Mouse (Mus musculus): ENCODE results near the gene Galnt18. TPM values are rescaled to one million over a fixed set of nuclear protein-coding genes. Genes with fewer than 3 reads are reported as not detected.

Gene Galnt18
- polyA plus RNA-seq, 1 experiment from 2014 or later = 2.1 TPM

DNA sequence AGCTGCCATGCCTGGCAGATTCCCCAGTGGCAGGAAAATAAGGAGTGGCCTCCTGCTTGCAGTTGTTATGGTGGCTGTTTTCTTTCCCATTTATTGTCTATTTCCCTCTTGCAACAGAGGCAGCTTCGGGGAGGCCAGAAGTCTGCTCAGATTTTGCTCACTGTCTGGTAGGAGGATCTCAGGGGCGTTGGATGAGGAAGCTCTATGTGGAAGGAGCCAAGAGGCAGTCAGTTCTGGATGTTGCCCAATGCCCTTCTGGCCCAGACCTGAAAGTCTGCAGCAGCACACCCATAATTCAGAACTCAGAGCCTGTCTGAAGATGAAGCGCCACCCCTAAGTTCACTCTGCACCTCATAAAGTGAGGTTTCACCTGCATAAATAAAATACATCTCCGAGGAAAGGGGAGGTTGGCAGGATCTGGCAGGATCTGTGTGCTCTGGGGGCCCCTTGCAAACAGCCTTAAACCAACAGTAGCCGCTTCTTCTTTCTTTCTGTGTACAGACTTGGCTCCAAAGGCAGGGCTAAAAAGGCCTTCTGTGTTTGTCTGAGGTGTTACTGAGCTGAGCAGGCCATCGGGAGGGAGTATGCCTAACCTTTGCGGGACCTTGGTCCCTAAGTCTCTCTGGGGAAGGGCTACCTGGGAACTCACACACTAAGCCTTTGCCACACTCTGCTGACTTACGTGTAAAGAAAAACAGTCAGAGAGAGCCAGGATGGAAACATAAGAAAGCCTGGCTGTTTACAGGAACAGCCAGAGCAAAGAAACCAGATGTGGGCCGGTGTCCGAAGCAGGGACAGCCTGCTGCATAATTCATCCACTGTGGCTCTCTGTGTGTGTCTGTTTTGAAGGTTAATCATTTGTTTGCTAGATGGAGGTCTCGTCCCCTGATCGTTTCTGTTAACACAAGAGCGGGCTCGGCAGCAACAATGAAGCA, 116.4 kb downstream of the Galnt18 start:
- WGBS (ENCODE audit: insufficient replicate concordance) = 62% methylated on average over 14 of the region's 14 CpGs
- no peak overlapping the region for H3K27ac ChIP-seq
- no peak overlapping the region for H3K9ac ChIP-seq
- H3K36me3 ChIP-seq = no peaks in the 10 kb centered on the region
- H3K4me3 ChIP-seq = no peak overlapping the region
- no peaks in the 10 kb centered on the region for H3K27me3 ChIP-seq (replicated peaks)
- no peak for ATAC-seq
- no peak overlapping the region for H3K4me2 ChIP-seq
- no peaks in the 10 kb centered on the region for H3K9me3 ChIP-seq (replicated peaks)
- H3K4me1 ChIP-seq = no peaks in the 10 kb centered on the region

DNA sequence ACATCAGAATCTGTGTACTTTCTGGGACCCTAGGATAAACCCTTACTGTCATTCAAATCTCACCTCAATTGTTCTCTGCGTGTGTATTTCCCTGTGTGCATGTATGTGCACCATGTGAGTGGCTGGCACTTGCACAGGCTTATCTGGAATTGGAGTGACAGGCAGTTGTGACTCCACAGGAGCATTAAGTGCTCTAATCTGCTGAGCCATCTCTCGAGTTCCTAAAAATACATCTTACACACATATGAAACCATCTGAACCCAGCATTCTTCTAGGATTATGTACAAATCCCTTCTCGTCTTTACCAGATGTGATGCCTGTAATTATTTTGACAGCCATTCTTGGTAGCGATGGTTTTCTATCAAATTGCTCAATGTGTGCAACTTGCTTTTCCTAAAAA, 121.2 kb downstream of the Galnt18 start:
- no peaks in the 10 kb centered on the region for H3K36me3 ChIP-seq
- H3K9me3 ChIP-seq (replicated peaks) = no peaks in the 10 kb centered on the region
- no peaks in the 10 kb centered on the region for H3K27me3 ChIP-seq (replicated peaks)
- H3K27ac ChIP-seq = no peak overlapping the region
- no peaks in the 10 kb centered on the region for H3K4me1 ChIP-seq
- H3K9ac ChIP-seq = no peak overlapping the region
- no peak overlapping the region for H3K4me3 ChIP-seq
- 58% methylated on average over 4 of the region's 4 CpGs for WGBS (ENCODE audit: insufficient replicate concordance)
- ATAC-seq = no peak
- no peak overlapping the region for H3K4me2 ChIP-seq

DNA sequence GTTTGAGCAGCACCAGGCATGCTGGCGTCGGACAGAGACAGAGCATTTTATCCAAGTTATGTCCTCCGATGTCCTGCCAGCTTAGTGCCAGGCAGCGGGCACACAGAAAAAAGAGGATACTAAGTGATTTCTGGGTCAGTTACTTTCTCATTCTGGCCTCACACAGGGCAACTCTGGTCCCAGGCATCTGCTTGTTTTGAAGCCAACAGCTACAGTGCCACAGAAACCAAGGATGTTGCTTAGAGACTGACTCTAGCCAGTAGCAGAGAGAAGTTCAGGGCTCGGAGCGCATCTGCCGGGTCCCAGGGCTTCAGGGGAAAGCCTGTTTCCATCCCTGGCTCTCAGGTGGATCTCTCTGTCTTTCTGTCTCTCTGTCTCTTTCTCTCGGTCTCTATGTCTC, 124.8 kb downstream of the Galnt18 start:
- Histone ChIP-seq H3K9me3 (replicated peaks) (no peaks in the 10 kb centered on the region), H3K27ac (no peak overlapping the region), H3K4me1 (no peaks in the 10 kb centered on the region), H3K36me3 (no peaks in the 10 kb centered on the region), H3K9ac (no peak overlapping the region), H3K4me3 (no peak overlapping the region), H3K27me3 (replicated peaks) (no peaks in the 10 kb centered on the region), H3K4me2 (no peak overlapping the region)
- 88% methylated on average over 8 of the region's 8 CpGs for WGBS (ENCODE audit: insufficient replicate concordance)
- ATAC-seq = no peak

DNA sequence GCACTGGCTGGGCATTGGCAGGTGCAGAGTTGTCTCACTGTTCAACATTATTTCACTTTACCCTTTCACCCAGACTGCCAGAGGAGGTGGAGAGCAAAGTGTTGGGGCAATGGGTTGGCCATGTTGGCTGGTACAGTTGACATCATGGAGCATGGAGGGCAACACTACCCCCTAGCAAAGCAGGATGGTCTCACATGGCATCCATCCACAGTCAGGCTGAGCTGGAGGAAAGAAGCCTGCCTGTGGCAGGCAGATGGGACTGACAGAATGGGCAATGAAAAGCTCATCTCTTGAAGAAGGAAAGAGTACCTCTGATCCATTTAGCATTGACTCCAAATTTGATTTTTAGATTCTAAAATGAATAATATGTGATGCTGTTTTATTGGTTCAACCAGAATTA, 125.3 kb downstream of the Galnt18 start:
- no peaks in the 10 kb centered on the region for H3K9me3 ChIP-seq (replicated peaks)
- H3K4me1 ChIP-seq = no peaks in the 10 kb centered on the region
- H3K36me3 ChIP-seq = no peaks in the 10 kb centered on the region
- H3K27ac ChIP-seq = no peak overlapping the region
- no peaks in the 10 kb centered on the region for H3K27me3 ChIP-seq (replicated peaks)
- H3K9ac ChIP-seq = no peak overlapping the region
- ATAC-seq = no peak
- H3K4me2 ChIP-seq = no peak overlapping the region
- H3K4me3 ChIP-seq = no peak overlapping the region

DNA sequence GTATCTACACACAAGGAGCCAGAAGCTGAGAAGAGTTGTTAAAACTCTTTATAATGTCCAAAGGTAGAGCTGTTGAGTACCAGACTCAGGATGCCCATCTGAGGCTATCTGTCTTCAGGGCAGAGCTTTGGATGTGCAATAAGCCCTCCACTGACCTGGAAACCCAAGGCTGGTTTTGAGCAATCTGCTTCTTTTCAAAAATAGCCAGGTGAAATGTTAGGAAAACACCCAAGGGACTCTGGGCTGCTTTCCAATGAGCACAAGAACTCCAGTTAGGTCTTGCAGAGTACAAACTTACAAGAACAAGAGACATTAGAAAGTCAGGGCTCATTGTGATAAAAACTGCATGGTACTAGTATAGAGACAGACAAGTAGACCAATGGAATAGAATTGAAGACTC, 135.4 kb downstream of the Galnt18 start:
- no peaks in the 10 kb centered on the region for H3K4me1 ChIP-seq
- H3K4me3 ChIP-seq = no peak overlapping the region
- H3K4me2 ChIP-seq = no peak overlapping the region
- H3K9me3 ChIP-seq (replicated peaks) = no peaks in the 10 kb centered on the region
- no peak overlapping the region for H3K27ac ChIP-seq
- ATAC-seq = no peak
- no peak overlapping the region for H3K9ac ChIP-seq
- no peaks in the 10 kb centered on the region for H3K36me3 ChIP-seq
- no peaks in the 10 kb centered on the region for H3K27me3 ChIP-seq (replicated peaks)

DNA sequence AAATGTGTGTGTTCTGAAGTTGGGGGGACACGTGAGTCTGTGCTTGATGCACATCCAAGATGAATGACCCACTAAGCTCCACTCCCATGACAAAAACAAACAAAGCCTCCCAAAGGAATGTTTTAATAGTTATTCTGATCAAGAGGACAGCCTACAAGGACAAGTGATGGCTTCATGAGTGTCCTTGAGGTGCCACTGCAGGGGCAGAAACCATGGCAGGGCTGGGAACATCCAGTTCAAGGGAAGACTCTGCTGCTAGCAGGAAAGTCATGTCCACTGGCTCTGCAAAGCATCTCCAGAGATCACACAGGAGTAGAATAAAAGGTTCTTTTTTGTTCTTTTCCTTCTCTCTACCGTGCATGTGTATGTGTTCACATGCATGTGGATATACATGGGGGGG, 140.9 kb downstream of the Galnt18 start:
- no peaks in the 10 kb centered on the region for H3K36me3 ChIP-seq
- WGBS (ENCODE audit: insufficient replicate concordance) = 62% methylated on average over 2 of the region's 2 CpGs
- no peaks in the 10 kb centered on the region for H3K27me3 ChIP-seq (replicated peaks)
- no peak overlapping the region for H3K4me2 ChIP-seq
- no peak overlapping the region for H3K9ac ChIP-seq
- ATAC-seq = no peak
- H3K4me3 ChIP-seq = no peak overlapping the region
- H3K4me1 ChIP-seq = no peaks in the 10 kb centered on the region
- H3K9me3 ChIP-seq (replicated peaks) = no peaks in the 10 kb centered on the region
- H3K27ac ChIP-seq = no peak overlapping the region

DNA sequence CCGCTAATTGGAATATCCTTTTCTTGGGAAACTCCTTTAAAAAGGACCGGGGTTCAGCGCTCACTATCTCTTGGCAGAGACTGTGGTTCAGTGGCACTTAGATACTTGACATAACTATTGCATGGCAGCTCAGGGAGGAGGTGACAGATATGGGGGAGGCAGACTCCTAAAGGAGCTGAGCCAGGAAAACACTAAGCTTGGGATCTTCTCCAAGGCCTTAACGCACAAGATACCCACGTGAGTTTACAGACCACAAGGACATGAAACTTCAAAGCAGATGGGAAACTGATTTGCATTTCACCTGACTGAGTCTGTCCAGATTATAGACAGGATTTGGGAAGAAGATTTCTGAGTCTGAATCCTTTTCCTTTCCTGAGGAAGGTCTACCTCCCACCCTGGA, 141.3 kb downstream of the Galnt18 start:
- Histone ChIP-seq H3K9me3 (replicated peaks) (no peaks in the 10 kb centered on the region), H3K27me3 (replicated peaks) (no peaks in the 10 kb centered on the region), H3K4me3 (no peak overlapping the region), H3K36me3 (no peaks in the 10 kb centered on the region), H3K4me2 (no peak overlapping the region), H3K4me1 (no peaks in the 10 kb centered on the region), H3K27ac (no peak overlapping the region), H3K9ac (no peak overlapping the region)
- WGBS (ENCODE audit: insufficient replicate concordance) = 72% methylated on average over 5 of the region's 5 CpGs
- no peak for ATAC-seq

DNA sequence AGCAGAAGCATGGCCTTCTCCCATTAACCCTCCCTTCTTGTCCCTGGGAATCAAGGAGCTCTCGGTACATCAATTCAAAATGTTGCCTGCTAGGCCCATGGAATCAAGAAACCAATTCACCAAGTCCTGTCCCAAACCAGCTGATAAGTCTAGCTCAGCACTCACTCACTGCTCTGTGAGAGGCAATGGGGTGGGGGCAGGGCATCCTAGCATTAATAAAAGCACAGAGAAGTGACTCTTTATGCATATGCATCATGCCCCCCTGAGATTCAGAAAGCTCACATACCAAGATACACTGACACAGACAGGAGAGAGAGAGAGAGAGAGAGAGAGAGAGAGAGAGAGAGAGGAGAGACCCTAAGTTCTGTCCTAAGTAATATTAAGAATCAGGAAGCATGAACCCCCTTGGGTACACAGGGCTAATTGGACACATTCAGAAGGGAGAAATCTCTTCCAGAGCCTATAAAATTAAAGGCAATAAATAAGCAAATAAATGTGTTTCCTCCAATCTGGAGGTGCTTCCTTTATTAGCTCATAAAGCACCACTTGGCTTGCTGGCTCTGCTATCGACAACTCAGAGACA, 141.8 kb downstream of the Galnt18 start:
- no peak overlapping the region for H3K9ac ChIP-seq
- no peak for ATAC-seq
- H3K27ac ChIP-seq = no peak overlapping the region
- no peak overlapping the region for H3K4me2 ChIP-seq
- no peaks in the 10 kb centered on the region for H3K27me3 ChIP-seq (replicated peaks)
- H3K4me3 ChIP-seq = no peak overlapping the region
- no peaks in the 10 kb centered on the region for H3K9me3 ChIP-seq (replicated peaks)
- WGBS (ENCODE audit: insufficient replicate concordance) = 64% methylated on average over 2 of the region's 2 CpGs
- H3K4me1 ChIP-seq = no peaks in the 10 kb centered on the region
- no peaks in the 10 kb centered on the region for H3K36me3 ChIP-seq

DNA sequence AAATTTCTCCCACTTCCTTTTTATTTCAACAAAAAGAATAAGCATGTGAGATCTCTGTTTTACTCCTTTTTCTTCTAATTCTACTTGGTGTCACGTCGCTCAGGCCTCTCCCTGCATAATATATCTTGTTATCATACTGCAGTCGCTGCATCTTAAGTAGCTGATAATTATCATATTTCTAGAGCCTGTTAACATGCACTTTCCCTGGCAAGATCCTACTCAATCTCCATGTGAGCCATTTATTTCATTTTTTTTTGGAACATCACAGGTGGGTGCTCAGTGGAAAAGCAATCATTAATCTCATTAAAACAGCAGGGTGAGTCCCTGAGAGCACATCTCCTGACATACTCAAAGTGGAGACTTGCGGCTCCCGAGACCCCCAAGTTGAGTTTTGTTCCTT, 143.3 kb downstream of the Galnt18 start:
- Histone ChIP-seq H3K4me1 (no peaks in the 10 kb centered on the region), H3K27ac (no peak overlapping the region), H3K9ac (no peak overlapping the region), H3K36me3 (no peaks in the 10 kb centered on the region), H3K4me3 (no peak overlapping the region), H3K9me3 (replicated peaks) (no peaks in the 10 kb centered on the region), H3K27me3 (replicated peaks) (no peaks in the 10 kb centered on the region), H3K4me2 (no peak overlapping the region)
- no peak for ATAC-seq
- 76% methylated on average over 5 of the region's 5 CpGs for WGBS (ENCODE audit: insufficient replicate concordance)

DNA sequence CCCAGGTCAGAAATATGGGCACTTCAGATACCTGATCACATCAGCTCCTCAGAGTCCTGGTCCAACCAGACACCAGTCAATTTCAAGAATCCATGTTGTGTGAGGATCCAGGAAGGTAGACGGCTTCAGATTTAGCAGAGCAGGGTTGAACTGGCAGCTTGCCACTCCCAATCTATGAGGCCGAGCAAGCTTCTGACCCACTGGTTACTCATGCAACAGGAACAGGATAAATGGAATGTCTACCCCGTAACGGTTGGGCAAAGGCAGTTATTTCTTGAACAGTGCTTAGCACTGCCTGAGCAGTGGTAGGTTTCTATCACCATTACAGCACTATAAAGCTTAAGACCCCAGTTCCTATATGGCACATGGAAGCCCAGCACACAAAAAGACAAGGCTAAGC, 148.5 kb downstream of the Galnt18 start:
- 66% methylated on average over 4 of the region's 4 CpGs for WGBS (ENCODE audit: insufficient replicate concordance)
- no peaks in the 10 kb centered on the region for H3K9me3 ChIP-seq (replicated peaks)
- no peak overlapping the region for H3K4me3 ChIP-seq
- ATAC-seq = no peak
- H3K27me3 ChIP-seq (replicated peaks) = no peaks in the 10 kb centered on the region
- H3K9ac ChIP-seq = no peak overlapping the region
- H3K4me2 ChIP-seq = no peak overlapping the region
- H3K36me3 ChIP-seq = no peaks in the 10 kb centered on the region
- no peak overlapping the region for H3K27ac ChIP-seq
- H3K4me1 ChIP-seq = no peaks in the 10 kb centered on the region

DNA sequence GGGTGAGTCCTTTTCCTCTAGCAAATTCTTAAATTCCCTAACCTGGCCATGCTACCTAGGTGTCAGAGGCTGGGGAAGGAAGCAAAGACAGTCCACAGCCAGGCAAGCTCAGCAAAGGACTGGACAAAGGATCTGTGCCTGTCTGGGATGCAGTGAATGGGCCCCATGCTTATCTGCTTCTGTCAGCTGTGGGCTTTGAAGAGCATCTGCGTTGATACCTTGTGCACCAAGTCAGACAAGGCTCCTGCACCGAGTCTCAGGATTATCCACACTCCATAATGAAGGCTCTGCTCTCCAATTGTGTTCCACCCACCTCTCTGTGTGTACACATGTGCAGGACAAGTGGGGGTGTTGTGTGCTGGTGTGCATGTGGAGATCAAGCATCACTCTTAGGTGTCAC, 153.5 kb downstream of the Galnt18 start:
- no peaks in the 10 kb centered on the region for H3K27me3 ChIP-seq (replicated peaks)
- 50% methylated on average over 2 of the region's 2 CpGs for WGBS (ENCODE audit: insufficient replicate concordance)
- no peaks in the 10 kb centered on the region for H3K4me1 ChIP-seq
- no peak overlapping the region for H3K9ac ChIP-seq
- ATAC-seq = no peak
- no peaks in the 10 kb centered on the region for H3K36me3 ChIP-seq
- H3K27ac ChIP-seq = no peak overlapping the region
- H3K4me3 ChIP-seq = no peak overlapping the region
- no peak overlapping the region for H3K4me2 ChIP-seq
- H3K9me3 ChIP-seq (replicated peaks) = no peaks in the 10 kb centered on the region

DNA sequence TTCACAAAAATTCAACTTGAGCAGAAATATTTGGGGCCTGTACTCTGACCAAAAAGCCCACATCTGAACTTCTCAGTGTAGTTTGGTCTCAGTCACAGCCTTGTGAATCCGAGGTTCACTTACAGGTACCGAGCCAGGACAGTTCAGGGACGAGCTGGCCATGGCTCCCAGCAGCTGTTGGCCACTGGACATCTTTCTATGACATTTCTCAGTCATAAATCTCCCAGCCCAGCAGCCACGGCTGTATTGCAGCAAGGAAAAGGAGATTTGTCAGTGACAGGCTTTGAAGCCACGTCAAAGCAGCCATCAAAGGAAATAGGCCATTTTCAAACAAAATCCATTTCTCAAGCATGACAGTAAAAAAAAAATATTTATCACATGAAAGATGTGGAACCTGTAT, 154.0 kb downstream of the Galnt18 start:
- H3K9me3 ChIP-seq (replicated peaks) = no peaks in the 10 kb centered on the region
- H3K4me2 ChIP-seq = no peak overlapping the region
- no peak for ATAC-seq
- no peaks in the 10 kb centered on the region for H3K36me3 ChIP-seq
- H3K27me3 ChIP-seq (replicated peaks) = no peaks in the 10 kb centered on the region
- H3K27ac ChIP-seq = no peak overlapping the region
- H3K4me1 ChIP-seq = no peaks in the 10 kb centered on the region
- 57% methylated on average over 5 of the region's 5 CpGs for WGBS (ENCODE audit: insufficient replicate concordance)
- H3K4me3 ChIP-seq = no peak overlapping the region
- no peak overlapping the region for H3K9ac ChIP-seq

Data from liver, embryonic 12.5 days (tissue).